Mouse (Mus musculus) CH12.LX (cell line): ENCODE results near the gene Fam49a. TPM values are rescaled to one million over a fixed set of nuclear protein-coding genes. Genes with fewer than 3 reads are reported as not detected.
A peak's percentile ranks its signal among the peaks of the same experiment; 100 is the strongest.

ENCODE experiments used
- DNase-seq: peaks from one replicate; pipeline ENCODE4 v3.0.0-alpha.2; 2013; ENCODE audit errors: extremely low read depth
- H3K27ac ChIP-seq: 2 replicates; pipeline ENCODE4 v1.5.1; 2012; ENCODE audit warnings: low read depth, mild to moderate bottlenecking, control low read depth, moderate library complexity; ENCODE audit not compliant: insufficient read depth
- H3K27me3 ChIP-seq: replicated peaks from 2 replicates; pipeline ENCODE3; 2012; ENCODE audit warnings: inconsistent platforms
- H3K36me3 ChIP-seq, 2 experiments: replicated peaks in 1 of 2; 2 replicates each; pipeline versions ENCODE3 to v1.6.1; 2012; ENCODE audit warnings: inconsistent platforms in 1 of 2, low read length in 1 of 2, mild to moderate bottlenecking in 1 of 2, mixed read lengths in 1 of 2, moderate library complexity in 1 of 2; ENCODE audit not compliant: control insufficient read depth in 1 of 2, insufficient read depth in 1 of 2
- H3K4me1 ChIP-seq, 2 experiments: 2 replicates each; pipeline ENCODE4 v1.6.1; 2012; ENCODE audit warnings: inconsistent platforms in 1 of 2, moderate library complexity in 1 of 2; ENCODE audit not compliant: insufficient read depth in 2 of 2, control insufficient read depth in 1 of 2
- H3K4me2 ChIP-seq: 2 replicates; pipeline ENCODE4 v1.6.1; 2012; ENCODE audit warnings: low read depth, mild to moderate bottlenecking, control low read depth; ENCODE audit not compliant: poor library complexity, insufficient read depth, severe bottlenecking
- H3K4me3 ChIP-seq, 3 experiments: fragments of 150-350 bp in 1 of 3; sonication (generic) in 1 of 3; replicated peaks in 1 of 3; 2 replicates each; pipeline versions ENCODE3 to v1.5.1; 2011 to 2012; ENCODE audit warnings: low read depth in 2 of 3, low read length in 2 of 3, mild to moderate bottlenecking in 2 of 3, moderate library complexity in 2 of 3, control low read depth in 1 of 3, improper control_type of control experiment in 1 of 3, inconsistent platforms in 1 of 3, mixed read lengths in 1 of 3; ENCODE audit not compliant: poor library complexity in 1 of 3
- H3K79me2 ChIP-seq: replicated peaks from 2 replicates; pipeline ENCODE4 v1.6.1; 2012; ENCODE audit warnings: mild to moderate bottlenecking, moderate library complexity; ENCODE audit not compliant: control insufficient read depth, poor library complexity, insufficient read depth, severe bottlenecking; ENCODE audit errors: extremely low read depth
- H3K9ac ChIP-seq: 2 replicates; pipeline ENCODE4 v1.6.1; 2012; ENCODE audit warnings: low read depth, mild to moderate bottlenecking, control low read depth, moderate library complexity; ENCODE audit not compliant: insufficient read depth
- H3K9me3 ChIP-seq: replicated peaks from 2 replicates; pipeline ENCODE3; 2012; ENCODE audit warnings: low read length, inconsistent platforms, mixed read lengths
- CTCF ChIP-seq, 2 experiments: IDR thresholded peaks in 1 of 2; conservative IDR thresholded peaks in 1 of 2; 2 replicates each; pipeline ENCODE4 v1.5.1; 2011 to 2012; ENCODE audit warnings: low read depth in 2 of 2, low read length in 2 of 2, improper control_type of control experiment in 1 of 2, inconsistent platforms in 1 of 2, mild to moderate bottlenecking in 1 of 2, moderate library complexity in 1 of 2
- ELF1 ChIP-seq: IDR thresholded peaks from 2 replicates; pipeline ENCODE4 v1.6.1; 2014; ENCODE audit warnings: low read depth, mild to moderate bottlenecking, inconsistent platforms, low read length, improper control_type of control experiment
- EP300 ChIP-seq: IDR thresholded peaks from 2 replicates; pipeline ENCODE4 v1.6.1; 2011; ENCODE audit warnings: low read length, improper control_type of control experiment
- ETS1 ChIP-seq: conservative IDR thresholded peaks from 2 replicates; pipeline ENCODE4 v1.6.1; 2012; ENCODE audit warnings: low read depth, mild to moderate bottlenecking, inconsistent platforms, low read length, improper control_type of control experiment, moderate library complexity
- GABPA ChIP-seq: IDR thresholded peaks from 2 replicates; pipeline ENCODE4 v1.6.1; 2012; ENCODE audit warnings: low read depth, low read length, improper control_type of control experiment, inconsistent platforms; ENCODE audit not compliant: insufficient replicate concordance
- JUN ChIP-seq: IDR thresholded peaks from 2 replicates; pipeline ENCODE4 v1.6.1; 2011; ENCODE audit warnings: low read depth, mild to moderate bottlenecking, low read length, improper control_type of control experiment, moderate library complexity; ENCODE audit not compliant: insufficient read depth
- KAT2A ChIP-seq: IDR thresholded peaks from 2 replicates; pipeline ENCODE4 v1.6.1; 2012; ENCODE audit warnings: low read length, improper control_type of control experiment, inconsistent platforms; ENCODE audit not compliant: insufficient replicate concordance
- MAFK ChIP-seq: IDR thresholded peaks from 2 replicates; pipeline ENCODE4 v1.6.1; 2011; ENCODE audit warnings: low read length, improper control_type of control experiment; ENCODE audit not compliant: insufficient replicate concordance
- MAX ChIP-seq: IDR thresholded peaks from 2 replicates; pipeline ENCODE4 v1.6.1; 2011; ENCODE audit warnings: low read length, improper control_type of control experiment
- MAZ ChIP-seq: IDR thresholded peaks from 2 replicates; pipeline ENCODE4 v1.6.1; 2012; ENCODE audit warnings: low read depth, mild to moderate bottlenecking, inconsistent platforms, low read length, improper control_type of control experiment, moderate library complexity
- MEF2A ChIP-seq: IDR thresholded peaks from 2 replicates; pipeline ENCODE4 v1.6.1; 2014; ENCODE audit warnings: low read depth, mild to moderate bottlenecking, inconsistent platforms, low read length, improper control_type of control experiment, borderline replicate concordance
- MXI1 ChIP-seq: IDR thresholded peaks from 2 replicates; pipeline ENCODE4 v1.6.1; 2011; ENCODE audit warnings: mild to moderate bottlenecking, low read depth, low read length, improper control_type of control experiment
- NELFE ChIP-seq: IDR thresholded peaks from 2 replicates; pipeline ENCODE4 v1.6.1; 2011; ENCODE audit warnings: low read depth, low read length, improper control_type of control experiment
- NRF1 ChIP-seq: IDR thresholded peaks from 2 replicates; pipeline ENCODE4 v1.6.1; 2014; ENCODE audit warnings: low read depth, mild to moderate bottlenecking, inconsistent platforms, low read length, improper control_type of control experiment, moderate library complexity
- POLR2A ChIP-seq: IDR thresholded peaks from 2 replicates; pipeline ENCODE4 v1.6.1; 2011; ENCODE audit warnings: low read depth, mild to moderate bottlenecking, improper control_type of control experiment, low read length
- POLR2AphosphoS2 ChIP-seq: IDR thresholded peaks from 2 replicates; pipeline ENCODE4 v1.6.1; 2011; ENCODE audit warnings: low read depth, low read length, improper control_type of control experiment
- TCF12 ChIP-seq: IDR thresholded peaks from 2 replicates; pipeline ENCODE4 v1.6.1; 2014; ENCODE audit warnings: low read depth, mild to moderate bottlenecking, inconsistent platforms, low read length, improper control_type of control experiment
- UBTF ChIP-seq: IDR thresholded peaks from 2 replicates; pipeline ENCODE4 v1.6.1; 2012; ENCODE audit warnings: low read depth, mild to moderate bottlenecking, inconsistent platforms, low read length, improper control_type of control experiment, moderate library complexity
- ZMIZ1 ChIP-seq: IDR thresholded peaks from 2 replicates; pipeline ENCODE4 v1.6.1; 2012; ENCODE audit warnings: low read depth, mild to moderate bottlenecking, inconsistent platforms, low read length, improper control_type of control experiment
- ZNF384 ChIP-seq: IDR thresholded peaks from 2 replicates; pipeline ENCODE4 v1.6.1; 2012; ENCODE audit warnings: low read depth, low read length, improper control_type of control experiment, inconsistent platforms
- dilution Hi-C: fragments of 300-500 bp; cut with MboI; formaldehyde crosslinking; loops from 2 replicates; pipeline ENCODE4 v1.14.3; 2020; ENCODE audit warnings: low sequenced_read_pairs; ENCODE audit not compliant: extremely low pct_unique_long_range_greater_than_20kb, extremely low pct_ligation_motif_present
- in situ Hi-C: fragments of 300-500 bp; cut with MboI; formaldehyde crosslinking; loops from 3 replicates; pipeline ENCODE4 v1.14.3; 2019; ENCODE audit warnings: low sequenced_read_pairs, low pct_ligation_motif_present, low pct_unique_long_range_greater_than_20kb, mixed read lengths
- polyA plus RNA-seq: library from polyadenylated mRNA; unstranded; fragments of >175 nt; gene quantifications from 2 replicates; pipeline ENCODE4 v1.2.1, GENCODE M21; 2012; ENCODE audit warnings: low read depth; ENCODE audit not compliant: insufficient read length
- total RNA-seq, 2 experiments: library from RNA; depleted of rRNA; stranded (reverse); fragments of 300-350 nt in 1 of 2; fragments of >200 nt in 1 of 2; gene quantifications; 2 replicates each; pipeline ENCODE4 v1.2.3; 2012 to 2014

Fam49a gene
- total RNA-seq (2012; rRNA removed) (9.4 and 11.4 TPM in 2 replicates), total RNA-seq (2014; rRNA removed) (17.7 and 17.9 TPM in 2 replicates), polyA plus RNA-seq (19.8 and 21.3 TPM in 2 replicates)

DNA sequence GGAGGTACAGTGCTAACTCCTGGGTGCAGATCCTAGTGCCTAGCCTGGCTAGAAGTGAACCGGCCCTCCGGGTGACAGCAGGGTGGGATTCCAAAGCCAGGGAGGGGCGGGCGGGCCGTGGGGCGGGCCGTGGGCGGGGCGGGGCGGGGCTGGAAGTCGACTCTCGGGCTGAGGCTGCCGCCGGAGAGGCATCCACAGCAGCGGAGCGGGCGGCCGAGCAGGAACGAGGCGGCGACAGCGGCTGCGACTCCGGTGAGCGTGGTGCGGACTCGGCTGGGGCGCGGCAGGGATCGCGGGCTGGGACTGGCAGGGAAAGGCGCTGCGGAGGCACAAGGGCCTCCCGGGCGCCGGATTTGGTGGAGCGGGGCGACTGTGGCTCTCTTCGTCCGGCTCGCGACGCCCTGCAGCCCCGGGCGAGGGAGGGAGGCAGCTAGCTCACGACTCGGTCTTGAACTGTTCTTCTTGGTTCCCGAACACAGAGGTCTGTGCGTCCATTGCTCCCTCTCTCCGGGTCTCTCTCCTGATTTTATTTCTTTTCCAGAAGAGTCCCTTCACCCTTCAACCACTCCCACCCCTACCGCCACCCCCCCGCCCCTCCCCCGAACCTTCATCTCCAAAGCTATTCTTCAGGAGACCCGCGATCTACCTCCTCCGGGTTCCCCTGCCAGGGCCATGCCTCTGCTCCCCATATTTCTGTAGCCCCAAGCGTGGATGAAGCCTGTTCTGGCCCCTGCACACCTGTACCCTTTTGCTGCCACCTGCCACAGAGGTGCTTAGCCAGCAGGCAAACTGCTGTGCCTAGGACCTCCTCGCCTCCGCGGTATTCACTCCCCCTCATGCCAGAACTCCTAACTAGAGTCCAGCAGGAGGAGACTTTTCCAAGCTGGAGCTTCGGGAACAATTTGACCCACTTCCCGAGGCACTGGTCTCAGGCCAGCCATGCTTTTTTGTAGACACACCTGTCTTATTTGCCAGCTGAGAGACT lies at the start of gene Fam49a:
Fam49a (plus strand) TSS at position 153 of the 985 bp plus-strand sequence.
- peak within 1 kb of the TSS; percentile 53 to 89 (median 72) for H3K4me3 ChIP-seq
- H3K4me1 ChIP-seq, result peaks cover 10 to 54% of the 10 kb centered on the region in 2 experiments
- no peaks in the 10 kb centered on the region for H3K27me3 ChIP-seq
- peak within 1 kb of the TSS; percentile 52 for H3K9ac ChIP-seq
- in situ Hi-C loops, result no loop called here
- dilution Hi-C loops, result no loop called here
- peaks cover 0 to 12% of the 10 kb centered on the region in 2 experiments for H3K36me3 ChIP-seq
- DNase-seq, result no peak
- TF ChIP-seq NELFE, result peak; percentile 43; the same call in 1 of the 2 replicates
- TF ChIP-seq TCF12, result peak; percentile 63
- TF ChIP-seq MXI1, result peak; percentile 46; the same call in 1 of the 2 replicates
- TF ChIP-seq ZMIZ1, result peak; percentile 70; the same call in 1 of the 2 replicates
- no peak for TF ChIP-seq MAX
- TF ChIP-seq JUN, result no peak
- TF ChIP-seq POLR2A, result peak; percentile 75
- TF ChIP-seq UBTF, result peak; percentile 79; the same call in 1 of the 2 replicates
- TF ChIP-seq ZNF384, result no peak
- TF ChIP-seq MAZ, result no peak
- no peak for TF ChIP-seq ELF1
- no peak for TF ChIP-seq POLR2AphosphoS2
- no peak for TF ChIP-seq GABPA
- H3K9me3 ChIP-seq, result no peaks in the 10 kb centered on the region
- H3K4me2 ChIP-seq, result peak within 1 kb of the TSS; percentile 98
- no peak within 1 kb of the TSS for H3K27ac ChIP-seq
- H3K79me2 ChIP-seq, result no peaks in the 10 kb centered on the region

DNA sequence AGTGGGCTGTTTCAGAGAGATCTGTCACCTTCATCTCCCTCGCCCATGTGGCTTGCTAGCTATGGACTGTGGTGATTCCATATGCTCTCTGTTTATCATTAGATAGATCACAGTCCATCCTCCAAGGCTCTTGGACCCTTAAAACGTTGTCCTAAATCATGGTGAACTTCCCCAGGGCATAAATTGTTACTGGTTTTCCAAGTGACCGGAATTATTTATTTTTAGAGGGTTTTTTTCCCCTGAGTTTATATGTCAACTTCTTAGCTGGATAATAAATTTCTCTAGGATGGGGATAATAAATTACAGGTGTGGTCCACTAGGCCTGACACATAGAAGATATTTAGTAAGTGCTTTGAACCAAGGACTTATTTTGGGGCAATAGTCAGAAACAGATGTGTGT lies 48.4 kb upstream of the Fam49a start:
- H3K9ac ChIP-seq, result no peak overlapping the region
- H3K4me3 ChIP-seq, result no peak overlapping the region
- H3K27ac ChIP-seq, result no peak overlapping the region
- no peaks in the 10 kb centered on the region for H3K9me3 ChIP-seq
- dilution Hi-C loops, result no loop called here
- no peaks in the 10 kb centered on the region for H3K36me3 ChIP-seq
- in situ Hi-C loops, result no loop called here
- H3K27me3 ChIP-seq, result no peaks in the 10 kb centered on the region
- DNase-seq, result no peak
- no peaks in the 10 kb centered on the region for H3K79me2 ChIP-seq
- no peak for TF ChIP-seq EP300
- TF ChIP-seq ZMIZ1, result no peak
- no peak for TF ChIP-seq POLR2A
- TF ChIP-seq TCF12, result no peak
- TF ChIP-seq MAFK, result no peak
- TF ChIP-seq CTCF (conservative IDR thresholded peaks at IDR 0.05 in 1 of 2, IDR thresholded peaks at IDR 0.05 in 1 of 2; ENCODE audit: low read depth in 2 of 2, low read length in 2 of 2), result no peak
- TF ChIP-seq ETS1, result no peak
- TF ChIP-seq POLR2AphosphoS2, result no peak
- TF ChIP-seq MAZ, result no peak
- no peak for TF ChIP-seq NRF1
- no peak for TF ChIP-seq NELFE
- TF ChIP-seq MEF2A, result no peak
- TF ChIP-seq KAT2A, result no peak
- TF ChIP-seq, all 38 proteins: peak for 0
- no peaks in the 10 kb centered on the region for H3K4me1 ChIP-seq
- H3K4me2 ChIP-seq, result no peak overlapping the region
